Mouse (Mus musculus): Measurements from ENCODE around the gene 2310061I04Rik. TPM values are rescaled to one million over a fixed set of nuclear protein-coding genes. Genes with fewer than 3 reads are reported as not detected.

2310061I04Rik gene
- polyA plus RNA-seq, 1 experiment from 2014 or later = 28.5 TPM

DNA sequence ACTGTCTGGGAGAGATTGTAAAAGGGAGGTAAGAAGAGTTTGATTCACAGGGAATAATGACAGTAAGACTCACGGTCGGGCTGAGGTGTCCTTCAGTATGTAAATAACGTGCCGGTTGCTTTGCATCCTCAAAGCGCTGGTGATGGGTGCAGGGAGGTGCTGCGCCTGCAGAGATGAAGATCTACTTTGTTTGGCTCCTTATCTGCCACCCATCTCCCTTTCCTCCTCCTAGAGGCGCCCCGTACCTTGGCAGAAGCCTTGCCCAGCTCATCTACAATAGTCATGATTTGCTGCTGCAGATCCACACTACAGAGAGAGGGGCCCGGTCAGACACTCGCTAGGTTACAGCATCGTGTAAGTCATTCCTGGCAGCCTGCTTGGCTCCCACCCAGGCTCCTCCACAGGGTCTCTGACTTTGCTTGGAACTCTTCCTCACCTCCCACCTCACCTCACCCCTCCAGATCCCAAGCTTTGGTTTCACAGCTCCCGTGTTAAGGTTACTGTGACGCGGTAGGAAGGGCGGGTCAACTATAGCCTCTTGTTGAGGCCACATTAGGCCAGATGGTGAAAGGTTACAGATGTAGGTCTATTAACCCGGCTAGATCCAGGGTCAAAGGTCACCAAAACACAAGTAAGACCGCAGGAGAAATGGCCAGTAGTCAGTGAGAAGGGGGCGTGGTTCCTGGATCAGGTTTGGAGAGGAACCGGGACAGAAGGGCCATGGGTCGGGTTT is 12.1 kb upstream of the 2310061I04Rik start:
- Histone ChIP-seq H3K4me1 (ENCODE audit: control insufficient read depth, insufficient read depth, low read length) (peaks cover 8% of the 10 kb centered on the region), H3K27ac (ENCODE audit: low read depth, low read length) (peak overlapping the region; percentile 67), H3K9ac (ENCODE audit: low read length) (peak overlapping the region; percentile 65), H3K4me3 (ENCODE audit: low read depth, low read length) (peak overlapping the region; percentile 56), H3K4me2 (ENCODE audit: low read depth) (peak overlapping the region; percentile 91), H3K36me3 (ENCODE audit: control insufficient read depth, insufficient read depth, low read length) (peaks cover 9% of the 10 kb centered on the region), H3K9me3 (ENCODE audit: control insufficient read depth, low read length) (no peaks in the 10 kb centered on the region), H3K27me3 (ENCODE audit: control insufficient read depth, insufficient read depth, low read length) (no peaks in the 10 kb centered on the region)
- 22% methylated on average over 20 of the region's 20 CpGs for WGBS
- DNase-seq (ENCODE audit: low spot score) = no peak
- peak; percentile 25 for ATAC-seq (ENCODE audit: insufficient read depth, low FRiP score, low TSS enrichment)

DNA sequence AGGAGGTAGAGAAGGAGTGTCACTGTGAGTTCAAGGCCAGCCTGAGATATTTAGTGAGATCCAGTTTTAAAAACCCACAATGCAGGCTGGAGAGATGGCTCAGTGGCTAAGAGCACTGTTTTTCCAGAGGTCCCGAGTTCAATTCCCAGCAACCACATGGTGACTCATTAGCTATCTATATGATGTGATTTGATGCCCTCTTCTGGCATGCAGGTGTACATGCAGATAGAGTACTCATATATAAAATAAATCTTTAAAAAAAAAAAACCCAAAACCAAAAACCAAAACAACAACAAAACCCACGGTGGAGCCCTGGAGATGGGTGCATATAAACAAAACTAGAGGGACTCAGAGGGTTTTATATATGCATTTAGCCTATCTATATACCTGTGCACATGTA is 10.4 kb upstream of the 2310061I04Rik start:
- Histone ChIP-seq H3K4me3 (ENCODE audit: low read depth, low read length) (no peak overlapping the region), H3K27me3 (ENCODE audit: control insufficient read depth, insufficient read depth, low read length) (no peaks in the 10 kb centered on the region), H3K27ac (ENCODE audit: low read depth, low read length) (no peak overlapping the region), H3K9ac (ENCODE audit: low read length) (no peak overlapping the region), H3K4me2 (ENCODE audit: low read depth) (no peak overlapping the region), H3K9me3 (ENCODE audit: control insufficient read depth, low read length) (no peaks in the 10 kb centered on the region), H3K36me3 (ENCODE audit: control insufficient read depth, insufficient read depth, low read length) (peaks cover 15% of the 10 kb centered on the region), H3K4me1 (ENCODE audit: control insufficient read depth, insufficient read depth, low read length) (peaks cover 8% of the 10 kb centered on the region)
- ATAC-seq (ENCODE audit: insufficient read depth, low FRiP score, low TSS enrichment) = no peak
- no peak for DNase-seq (ENCODE audit: low spot score)
- 78% methylated on average over 2 of the region's 2 CpGs for WGBS

- Histone ChIP-seq H3K4me1 (ENCODE audit: control insufficient read depth, insufficient read depth, low read length) (peaks cover 8% of the 10 kb centered on the region), H3K9ac (ENCODE audit: low read length) (no peak overlapping the region), H3K36me3 (ENCODE audit: control insufficient read depth, insufficient read depth, low read length) (peaks cover 22% of the 10 kb centered on the region), H3K27me3 (ENCODE audit: control insufficient read depth, insufficient read depth, low read length) (no peaks in the 10 kb centered on the region), H3K27ac (ENCODE audit: low read depth, low read length) (no peak overlapping the region), H3K4me2 (ENCODE audit: low read depth) (no peak overlapping the region), H3K4me3 (ENCODE audit: low read depth, low read length) (no peak overlapping the region), H3K9me3 (ENCODE audit: control insufficient read depth, low read length) (no peaks in the 10 kb centered on the region)
- DNase-seq (ENCODE audit: low spot score) (no peak), ATAC-seq (ENCODE audit: insufficient read depth, low FRiP score, low TSS enrichment) (no peak)
- WGBS = 92% methylated on average over 1 of the region's 1 CpGs
These were observed 8.4 kb upstream of the 2310061I04Rik start for GRCm38 (mm10) chr17:35905587-35905986.

GRCm38 (mm10) chr17:35903992-35904355 is 6.7 kb upstream of the 2310061I04Rik start:
- no peaks in the 10 kb centered on the region for H3K27me3 ChIP-seq (ENCODE audit: control insufficient read depth, insufficient read depth, low read length)
- H3K9me3 ChIP-seq (ENCODE audit: control insufficient read depth, low read length) = no peaks in the 10 kb centered on the region
- H3K4me1 ChIP-seq (ENCODE audit: control insufficient read depth, insufficient read depth, low read length) = peaks cover 8% of the 10 kb centered on the region
- no peak for ATAC-seq (ENCODE audit: insufficient read depth, low FRiP score, low TSS enrichment)
- no peak for DNase-seq (ENCODE audit: low spot score)
- no peak overlapping the region for H3K4me2 ChIP-seq (ENCODE audit: low read depth)
- 86% methylated on average over 4 of the region's 4 CpGs for WGBS
- H3K9ac ChIP-seq (ENCODE audit: low read length) = no peak overlapping the region
- H3K27ac ChIP-seq (ENCODE audit: low read depth, low read length) = no peak overlapping the region
- H3K36me3 ChIP-seq (ENCODE audit: control insufficient read depth, insufficient read depth, low read length) = peaks cover 22% of the 10 kb centered on the region
- H3K4me3 ChIP-seq (ENCODE audit: low read depth, low read length) = no peak overlapping the region

GRCm38 (mm10) chr17:35903343-35903991 is 6.2 kb upstream of the 2310061I04Rik start:
- Histone ChIP-seq H3K9ac (ENCODE audit: low read length) (no peak overlapping the region), H3K27me3 (ENCODE audit: control insufficient read depth, insufficient read depth, low read length) (no peaks in the 10 kb centered on the region), H3K36me3 (ENCODE audit: control insufficient read depth, insufficient read depth, low read length) (peaks cover 22% of the 10 kb centered on the region), H3K4me3 (ENCODE audit: low read depth, low read length) (no peak overlapping the region), H3K4me2 (ENCODE audit: low read depth) (no peak overlapping the region), H3K27ac (ENCODE audit: low read depth, low read length) (no peak overlapping the region), H3K4me1 (ENCODE audit: control insufficient read depth, insufficient read depth, low read length) (peaks cover 3% of the 10 kb centered on the region), H3K9me3 (ENCODE audit: control insufficient read depth, low read length) (no peaks in the 10 kb centered on the region)
- ATAC-seq (ENCODE audit: insufficient read depth, low FRiP score, low TSS enrichment) = no peak
- no peak for DNase-seq (ENCODE audit: low spot score)
- WGBS = 97% methylated on average over 9 of the region's 9 CpGs

DNA sequence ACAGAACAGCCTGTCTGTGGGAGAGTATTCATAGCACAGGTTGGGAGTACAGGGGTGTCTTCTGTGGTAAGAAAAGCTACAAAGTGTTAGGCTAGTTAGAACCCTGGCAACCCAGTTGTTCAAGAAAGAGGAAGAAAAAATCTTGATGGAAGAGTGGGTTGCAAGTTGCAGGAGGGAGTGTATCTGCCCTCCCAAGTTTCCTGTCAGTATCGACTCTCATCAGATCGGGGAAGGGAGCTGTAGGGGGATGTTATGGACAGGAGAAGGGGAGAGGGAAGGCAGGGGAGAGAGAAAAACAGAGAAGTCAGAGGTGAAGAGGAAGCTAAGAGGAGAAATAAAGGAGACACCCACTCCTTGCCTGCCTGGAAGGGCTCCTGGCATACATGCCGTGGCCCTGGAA is 3.4 kb upstream of the 2310061I04Rik start:
- Histone ChIP-seq H3K9me3 (ENCODE audit: control insufficient read depth, low read length) (no peaks in the 10 kb centered on the region), H3K4me1 (ENCODE audit: control insufficient read depth, insufficient read depth, low read length) (peaks cover 9% of the 10 kb centered on the region), H3K36me3 (ENCODE audit: control insufficient read depth, insufficient read depth, low read length) (peaks cover 16% of the 10 kb centered on the region), H3K27me3 (ENCODE audit: control insufficient read depth, insufficient read depth, low read length) (no peaks in the 10 kb centered on the region), H3K9ac (ENCODE audit: low read length) (no peak overlapping the region), H3K4me3 (ENCODE audit: low read depth, low read length) (no peak overlapping the region), H3K4me2 (ENCODE audit: low read depth) (no peak overlapping the region), H3K27ac (ENCODE audit: low read depth, low read length) (no peak overlapping the region)
- WGBS = 90% methylated on average over 3 of the region's 3 CpGs
- ATAC-seq (ENCODE audit: insufficient read depth, low FRiP score, low TSS enrichment) (no peak), DNase-seq (ENCODE audit: low spot score) (no peak)

GRCm38 (mm10) chr17:35897644-35898573 is 678 bp upstream of the 2310061I04Rik start:
- no peaks in the 10 kb centered on the region for H3K27me3 ChIP-seq (ENCODE audit: control insufficient read depth, insufficient read depth, low read length)
- DNase-seq (ENCODE audit: low spot score) (no peak), ATAC-seq (ENCODE audit: insufficient read depth, low FRiP score, low TSS enrichment) (peak; percentile 57)
- H3K4me1 ChIP-seq (ENCODE audit: control insufficient read depth, insufficient read depth, low read length) = peaks cover 9% of the 10 kb centered on the region
- H3K4me2 ChIP-seq (ENCODE audit: low read depth) = peak overlapping the region; percentile 100
- peaks cover 9% of the 10 kb centered on the region for H3K36me3 ChIP-seq (ENCODE audit: control insufficient read depth, insufficient read depth, low read length)
- H3K9me3 ChIP-seq (ENCODE audit: control insufficient read depth, low read length) = no peaks in the 10 kb centered on the region
- H3K4me3 ChIP-seq (ENCODE audit: low read depth, low read length) = no peak overlapping the region
- H3K27ac ChIP-seq (ENCODE audit: low read depth, low read length) = 0 out of 2 replicates have a peak overlapping the region, but pooled peaks have one; percentile 56
- peak overlapping the region; percentile 87 for H3K9ac ChIP-seq (ENCODE audit: low read length)
- 46% methylated on average over 23 of the region's 23 CpGs for WGBS

- Histone ChIP-seq H3K4me1 (ENCODE audit: control insufficient read depth, insufficient read depth, low read length) (no peaks in the 10 kb centered on the region), H3K9ac (ENCODE audit: low read length) (no peak overlapping the region), H3K36me3 (ENCODE audit: control insufficient read depth, insufficient read depth, low read length) (peaks cover 28% of the 10 kb centered on the region), H3K4me2 (ENCODE audit: low read depth) (no peak overlapping the region), H3K27me3 (ENCODE audit: control insufficient read depth, insufficient read depth, low read length) (no peaks in the 10 kb centered on the region), H3K9me3 (ENCODE audit: control insufficient read depth, low read length) (no peaks in the 10 kb centered on the region), H3K27ac (ENCODE audit: low read depth, low read length) (no peak overlapping the region), H3K4me3 (ENCODE audit: low read depth, low read length) (no peak overlapping the region)
- DNase-seq (ENCODE audit: low spot score) = no peak
- WGBS = 88% methylated on average over 11 of the region's 17 CpGs
- no peak for ATAC-seq (ENCODE audit: insufficient read depth, low FRiP score, low TSS enrichment)
These were observed 9.5 kb downstream of the 2310061I04Rik start for GRCm38 (mm10) chr17:35887725-35888124.
